Comparison of ENCODE assay signal across 27 mouse cellular contexts in genomic region chr7:124557213-124557612, GRCm38 (mm10).
A peak's percentile ranks its signal among the peaks of the same experiment; 100 is the strongest.
DNase-seq lines count a peak whose midpoint lies in the region; ATAC-seq and TF ChIP-seq lines count a peak whose summit lies in the region.
"Had no signal": no experiment of that assay in that cellular context is flagged by ENCODE, and none has a peak within 500 bp of the region (broad histone marks: within the 10 kb centered on the region; RNA-seq: fewer than 3 reads in every experiment).

No protein-coding gene starts in this region.

- no peaks in the 10 kb centered on the region for H3K9me3 ChIP-seq in intestine, embryonic 15.5 days
- no peaks in the 10 kb centered on the region for H3K9me3 ChIP-seq in intestine, postnatal 0 days (ENCODE audit: control insufficient read depth)
- no peaks in the 10 kb centered on the region for H3K9me3 ChIP-seq in stomach, embryonic 16.5 days (replicated peaks; ENCODE audit: control insufficient read depth, low read length)
- H3K9me3 ChIP-seq: embryonic facial prominence, embryonic 10.5 days; embryonic facial prominence, embryonic 13.5 days; forebrain, embryonic 12.5 days; forebrain, embryonic 15.5 days; heart, embryonic 10.5 days; heart, embryonic 13.5 days; hindbrain, embryonic 12.5 days; hindbrain, embryonic 15.5 days had no signal

- H3K4me1 ChIP-seq in intestine, embryonic 15.5 days (replicated peaks), result no peaks in the 10 kb centered on the region
- no peaks in the 10 kb centered on the region for H3K4me1 ChIP-seq in intestine, postnatal 0 days (replicated peaks; ENCODE audit: control insufficient read depth, insufficient read depth, low read length)
- H3K4me1 ChIP-seq in stomach, embryonic 16.5 days (ENCODE audit: control insufficient read depth, insufficient read depth, low read length), result no peaks in the 10 kb centered on the region
- H3K4me1 ChIP-seq: embryonic facial prominence, embryonic 10.5 days; embryonic facial prominence, embryonic 13.5 days; forebrain, embryonic 12.5 days; forebrain, embryonic 15.5 days; heart, embryonic 10.5 days; heart, embryonic 13.5 days; hindbrain, embryonic 12.5 days; hindbrain, embryonic 15.5 days had no signal

- TF ChIP-seq CTCF in intestine, postnatal 0 days (IDR thresholded peaks at IDR 0.05; ENCODE audit: low read depth), result no peak

- H3K27ac ChIP-seq in intestine, embryonic 15.5 days, result no peak overlapping the region
- H3K27ac ChIP-seq in intestine, postnatal 0 days (ENCODE audit: low read depth, low read length), result no peak overlapping the region
- H3K27ac ChIP-seq in stomach, embryonic 16.5 days (ENCODE audit: low read length), result no peak overlapping the region
- H3K27ac ChIP-seq: embryonic facial prominence, embryonic 10.5 days; embryonic facial prominence, embryonic 13.5 days; forebrain, embryonic 12.5 days; forebrain, embryonic 15.5 days; heart, adult 2 months; heart, embryonic 10.5 days; heart, embryonic 13.5 days; hindbrain, embryonic 12.5 days; hindbrain, embryonic 15.5 days had no signal

- no peaks in the 10 kb centered on the region for H3K27me3 ChIP-seq in intestine, embryonic 15.5 days (replicated peaks)
- H3K27me3 ChIP-seq in intestine, postnatal 0 days (replicated peaks; ENCODE audit: control insufficient read depth, insufficient read depth, low read length), result no peaks in the 10 kb centered on the region
- no peaks in the 10 kb centered on the region for H3K27me3 ChIP-seq in stomach, embryonic 16.5 days (ENCODE audit: control insufficient read depth, insufficient read depth, low read length)
- H3K27me3 ChIP-seq: embryonic facial prominence, embryonic 13.5 days; forebrain, embryonic 12.5 days; forebrain, embryonic 15.5 days; heart, embryonic 13.5 days; hindbrain, embryonic 12.5 days; hindbrain, embryonic 15.5 days; Patski had no signal

- DNase-seq in kidney, adult 9 months, result peak; percentile 19
- DNase-seq in kidney, postnatal 36 days, result no peak
- no peak for DNase-seq in urinary bladder, adult 2 months (ENCODE audit: low spot score)
- DNase-seq in adrenal gland, postnatal 25 days, result no peak
- DNase-seq: adrenal gland, postnatal 10 days; B cell, adult 2 months; cerebellum, adult 11 months; cerebellum, adult 2 months; cerebellum, adult 9-11 months; cerebellum, postnatal 25 days; gastrocnemius, postnatal 36 days; heart, adult 2 months; heart, postnatal 14 days had no signal

- ATAC-seq in intestine, embryonic 15.5 days, result peak; percentile 45; the same call in 1 of the 2 replicates
- peak; percentile 59; the same call in 1 of the 2 replicates for ATAC-seq in intestine, postnatal 0 days
- peak; percentile 73; the same call in 1 of the 2 replicates for ATAC-seq in stomach, embryonic 16.5 days (ENCODE audit: insufficient read depth, low FRiP score)
- ATAC-seq: forebrain, embryonic 15.5 days; Patski had no signal

- no peak overlapping the region for H3K9ac ChIP-seq in intestine, embryonic 15.5 days
- H3K9ac ChIP-seq in intestine, postnatal 0 days (ENCODE audit: low read depth, low read length), result no peak overlapping the region
- no peak overlapping the region for H3K9ac ChIP-seq in stomach, embryonic 16.5 days (ENCODE audit: low read length)
- H3K9ac ChIP-seq: embryonic facial prominence, embryonic 13.5 days; forebrain, embryonic 12.5 days; forebrain, embryonic 15.5 days; heart, embryonic 13.5 days; hindbrain, embryonic 12.5 days; hindbrain, embryonic 15.5 days had no signal

- H3K4me2 ChIP-seq in intestine, embryonic 15.5 days (replicated peaks), result no peak overlapping the region
- H3K4me2 ChIP-seq in intestine, postnatal 0 days (replicated peaks; ENCODE audit: low read depth), result no peak overlapping the region
- H3K4me2 ChIP-seq in stomach, embryonic 16.5 days (ENCODE audit: low read depth, low read length), result no peak overlapping the region
- H3K4me2 ChIP-seq: embryonic facial prominence, embryonic 13.5 days; forebrain, embryonic 12.5 days; forebrain, embryonic 15.5 days; heart, embryonic 13.5 days; hindbrain, embryonic 12.5 days; hindbrain, embryonic 15.5 days had no signal

- H3K36me3 ChIP-seq in intestine, embryonic 15.5 days, result no peaks in the 10 kb centered on the region
- no peaks in the 10 kb centered on the region for H3K36me3 ChIP-seq in intestine, postnatal 0 days (ENCODE audit: control insufficient read depth, insufficient read depth)
- H3K36me3 ChIP-seq in stomach, embryonic 16.5 days (ENCODE audit: control insufficient read depth, insufficient read depth, low read length), result no peaks in the 10 kb centered on the region
- H3K36me3 ChIP-seq: embryonic facial prominence, embryonic 10.5 days; embryonic facial prominence, embryonic 13.5 days; forebrain, embryonic 12.5 days; forebrain, embryonic 15.5 days; G1E; heart, embryonic 10.5 days; heart, embryonic 13.5 days; hindbrain, embryonic 12.5 days; hindbrain, embryonic 15.5 days had no signal

- no peak overlapping the region for H3K4me3 ChIP-seq in intestine, embryonic 15.5 days (replicated peaks)
- H3K4me3 ChIP-seq in intestine, postnatal 0 days (ENCODE audit: low read depth, low read length), result no peak overlapping the region
- H3K4me3 ChIP-seq in stomach, embryonic 16.5 days (replicated peaks; ENCODE audit: low read length), result no peak overlapping the region
- H3K4me3 ChIP-seq: embryonic facial prominence, embryonic 10.5 days; embryonic facial prominence, embryonic 13.5 days; erythroblast, embryonic 14.5 days; forebrain, embryonic 12.5 days; forebrain, embryonic 15.5 days; heart, adult 2 months; heart, embryonic 10.5 days; heart, embryonic 13.5 days; hindbrain, embryonic 12.5 days; hindbrain, embryonic 15.5 days had no signal
